Mouse (Mus musculus) ES-Bruce4 (cell line): ENCODE data around the gene Bcorl1. TPM values are rescaled to one million over a fixed set of nuclear protein-coding genes. Genes with fewer than 3 reads are reported as not detected.

Experiments used
- H3K27ac ChIP-seq: 2 replicates; pipeline ENCODE4 v1.5.1; 2012; ENCODE audit warnings: low read length, inconsistent platforms; ENCODE audit not compliant: insufficient read depth
- H3K27me3 ChIP-seq: 2 replicates; pipeline ENCODE4 v1.6.1; 2012; ENCODE audit warnings: mild to moderate bottlenecking, low read length, inconsistent platforms; ENCODE audit not compliant: control insufficient read depth, poor library complexity, insufficient read depth, severe bottlenecking
- H3K36me3 ChIP-seq: 2 replicates; pipeline ENCODE4 v1.6.1; 2012; ENCODE audit warnings: inconsistent platforms, mild to moderate bottlenecking, low read length, moderate library complexity; ENCODE audit not compliant: control insufficient read depth, poor library complexity, insufficient read depth, severe bottlenecking
- H3K4me1 ChIP-seq: one replicate; pipeline ENCODE4 v1.8.1; 2011; ENCODE audit warnings: low read length; ENCODE audit not compliant: control insufficient read depth, insufficient read depth
- H3K4me3 ChIP-seq: 2 replicates; pipeline ENCODE4 v1.5.1; 2011; ENCODE audit warnings: low read depth, mild to moderate bottlenecking, low read length
- H3K9ac ChIP-seq: 2 replicates; pipeline ENCODE4 v1.6.1; 2012; ENCODE audit warnings: low read depth, mild to moderate bottlenecking, inconsistent platforms; ENCODE audit not compliant: poor library complexity, severe bottlenecking
- H3K9me3 ChIP-seq: replicated peaks from 2 replicates; pipeline ENCODE4 v1.6.1; 2012; ENCODE audit warnings: mild to moderate bottlenecking, low read length, inconsistent platforms; ENCODE audit not compliant: control insufficient read depth, poor library complexity, insufficient read depth, severe bottlenecking
- CTCF ChIP-seq: IDR thresholded peaks from one replicate; pipeline ENCODE4 v1.8.1; 2011; ENCODE audit warnings: low read depth, low read length
- EP300 ChIP-seq: IDR thresholded peaks from 2 replicates; pipeline ENCODE4 v1.6.1; 2011; ENCODE audit warnings: low read depth, low read length; ENCODE audit not compliant: insufficient read depth
- POLR2A ChIP-seq: IDR thresholded peaks from one replicate; pipeline ENCODE4 v1.8.1; 2011; ENCODE audit warnings: low read length; ENCODE audit not compliant: insufficient read depth
- polyA plus RNA-seq: library from polyadenylated mRNA; stranded (reverse); fragments of >200 nt; gene quantifications from 2 replicates; pipeline ENCODE4 v1.2.4, GENCODE M21; 2011; ENCODE audit warnings: low read depth; ENCODE audit not compliant: missing spikeins, insufficient read depth, insufficient read length

Gene Bcorl1
- 9.9 and 11.3 TPM in 2 replicates for polyA plus RNA-seq

DNA sequence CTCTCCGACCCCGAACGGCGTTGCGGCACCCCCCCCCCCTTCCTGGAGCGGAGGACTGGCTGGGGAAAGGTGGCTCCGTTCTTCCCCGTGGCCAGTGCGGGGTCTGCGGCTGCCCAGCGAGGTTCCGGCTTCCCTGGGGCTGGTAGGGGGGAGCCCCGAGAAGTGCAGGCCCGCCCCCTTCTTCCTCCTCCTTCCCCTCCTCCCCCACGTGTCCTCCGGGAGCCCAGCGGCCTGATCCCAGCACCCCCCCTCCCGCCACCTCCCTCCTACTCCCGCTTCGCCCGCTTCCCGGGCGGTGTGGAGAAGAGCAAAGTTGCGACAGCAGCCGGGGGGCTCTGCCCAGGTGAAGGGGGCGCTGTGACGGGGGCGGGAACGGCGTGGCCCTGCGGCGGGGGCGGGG is at the start of gene Bcorl1:
Gene Bcorl1 (plus strand): TSS at position 218 of the 400 bp plus-strand sequence.
- Histone ChIP-seq H3K36me3 (no peaks in the 10 kb centered on the region), H3K9ac (peak within 1 kb of the TSS; percentile 75), H3K27ac (no peak within 1 kb of the TSS)

DNA sequence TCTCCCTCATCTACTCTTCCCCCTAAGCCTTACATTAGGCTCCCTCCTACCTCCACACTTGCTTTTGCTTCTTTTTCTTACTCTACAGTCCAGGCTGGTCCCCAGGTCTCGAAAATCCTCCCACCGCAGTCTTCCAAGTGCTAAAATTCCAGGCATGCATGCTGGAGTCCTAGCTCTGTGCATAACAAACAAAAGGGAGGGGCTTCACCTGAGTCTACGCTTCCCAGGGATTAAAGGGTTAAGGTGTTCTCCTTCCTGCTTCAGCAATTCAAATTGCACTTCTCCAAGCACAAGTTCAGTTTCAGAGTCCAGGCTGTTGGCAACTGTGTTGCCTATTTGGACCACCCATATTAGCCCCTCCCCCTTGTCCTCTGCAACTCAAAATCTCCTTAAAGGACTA is 49.7 kb upstream of the Bcorl1 start:
- Histone ChIP-seq H3K27me3 (no peaks in the 10 kb centered on the region), H3K27ac (peak overlapping the region; percentile 76), H3K36me3 (no peaks in the 10 kb centered on the region), H3K4me3 (no peak overlapping the region), H3K9me3 (no peaks in the 10 kb centered on the region), H3K4me1 (peaks cover 4% of the 10 kb centered on the region), H3K9ac (no peak overlapping the region)
- no peak for TF ChIP-seq POLR2A
- no peak for TF ChIP-seq EP300
- TF ChIP-seq CTCF = no peak

More for the DNA sequence above, at the start of gene Bcorl1:
- no peak for TF ChIP-seq POLR2A
- no peak for TF ChIP-seq CTCF
- TF ChIP-seq EP300 = no peak
- H3K9me3 ChIP-seq = no peaks in the 10 kb centered on the region
- peaks cover 7% of the 10 kb centered on the region for H3K27me3 ChIP-seq
- H3K4me3 ChIP-seq = peak within 1 kb of the TSS; percentile 69
- no peaks in the 10 kb centered on the region for H3K4me1 ChIP-seq

- Histone ChIP-seq H3K27me3 (no peaks in the 10 kb centered on the region), H3K9ac (no peak overlapping the region), H3K36me3 (no peaks in the 10 kb centered on the region), H3K27ac (peak overlapping the region; percentile 83), H3K4me1 (peaks cover 2% of the 10 kb centered on the region), H3K4me3 (no peak overlapping the region), H3K9me3 (no peaks in the 10 kb centered on the region)
- 0 out of 2 replicates have a peak, but pooled peaks have one; percentile 39 for TF ChIP-seq EP300
- no peak for TF ChIP-seq POLR2A
Measured at GRCm38 (mm10) chrX:48305356-48305755, 35.8 kb upstream of the Bcorl1 start.

- Histone ChIP-seq H3K27me3 (no peaks in the 10 kb centered on the region), H3K27ac (no peak overlapping the region)
Measured at GRCm38 (mm10) chrX:48310706-48311517, 30.2 kb upstream of the Bcorl1 start.

GRCm38 (mm10) chrX:48311727-48312126 is 29.4 kb upstream of the Bcorl1 start:
- no peaks in the 10 kb centered on the region for H3K36me3 ChIP-seq
- no peak overlapping the region for H3K9ac ChIP-seq
- no peak overlapping the region for H3K4me3 ChIP-seq
- H3K9me3 ChIP-seq = no peaks in the 10 kb centered on the region
- H3K27me3 ChIP-seq = no peaks in the 10 kb centered on the region
- H3K4me1 ChIP-seq = no peaks in the 10 kb centered on the region
- H3K27ac ChIP-seq = no peak overlapping the region
- no peak for TF ChIP-seq POLR2A
- TF ChIP-seq EP300 = no peak

More at GRCm38 (mm10) chrX:48310706-48311517, 30.2 kb upstream of the Bcorl1 start:
- H3K36me3 ChIP-seq = no peaks in the 10 kb centered on the region
- peak overlapping the region; percentile 63 for H3K9ac ChIP-seq
- H3K9me3 ChIP-seq = no peaks in the 10 kb centered on the region
- H3K4me3 ChIP-seq = peak overlapping the region; percentile 48
- TF ChIP-seq EP300 = no peak
- TF ChIP-seq POLR2A = no peak
- TF ChIP-seq CTCF = no peak
- H3K4me1 ChIP-seq = peaks cover 2% of the 10 kb centered on the region

GRCm38 (mm10) chrX:48314530-48315079 is 26.6 kb upstream of the Bcorl1 start:
- peak overlapping the region; percentile 53; the same call in 1 of the 2 replicates for H3K9ac ChIP-seq
- no peaks in the 10 kb centered on the region for H3K27me3 ChIP-seq
- H3K27ac ChIP-seq = no peak overlapping the region

More at GRCm38 (mm10) chrX:48314530-48315079, 26.6 kb upstream of the Bcorl1 start:
- Histone ChIP-seq H3K4me3 (peak overlapping the region; percentile 83), H3K9me3 (no peaks in the 10 kb centered on the region), H3K4me1 (peaks cover 1% of the 10 kb centered on the region), H3K36me3 (no peaks in the 10 kb centered on the region)
- no peak for TF ChIP-seq EP300
- no peak for TF ChIP-seq CTCF
- TF ChIP-seq POLR2A = no peak
